Mouse (Mus musculus) limb, embryonic 11.5 days (tissue): ENCODE results near the gene Fam129a. TPM values are rescaled to one million over a fixed set of nuclear protein-coding genes. Genes with fewer than 3 reads are reported as not detected.

Experiments used
- ATAC-seq: fragments of 200-750 bp; cut with Nextera tagmentation; 2 replicates; pipeline ENCODE4 v1.8.0; 2017; ENCODE audit warnings: low read depth; ENCODE audit not compliant: insufficient number of reproducible peaks, low FRiP score, low TSS enrichment
- DNase-seq: peaks from one replicate; pipeline ENCODE4 v3.0.0-alpha.2; 2015; ENCODE audit warnings: low spot score
- H3K27ac ChIP-seq: fragments of 300-500 bp; sonication (generic); replicated peaks from 2 replicates; pipeline ENCODE4 v1.5.1; 2014; ENCODE audit warnings: low read depth, mild to moderate bottlenecking, low read length
- H3K27me3 ChIP-seq: fragments of 300-500 bp; sonication (generic); 2 replicates; pipeline ENCODE4 v1.6.1; 2014; ENCODE audit warnings: mild to moderate bottlenecking, low read length, mixed read lengths; ENCODE audit not compliant: control insufficient read depth, insufficient read depth
- H3K36me3 ChIP-seq: fragments of 300-500 bp; sonication (generic); 2 replicates; pipeline ENCODE4 v1.6.1; 2014; ENCODE audit warnings: mild to moderate bottlenecking, low read length, moderate library complexity, mixed read lengths; ENCODE audit not compliant: control insufficient read depth, insufficient read depth
- H3K4me1 ChIP-seq: fragments of 300-500 bp; sonication (generic); 2 replicates; pipeline ENCODE4 v1.6.1; 2014; ENCODE audit warnings: low read length, mixed read lengths; ENCODE audit not compliant: control insufficient read depth, insufficient read depth
- H3K4me2 ChIP-seq: fragments of 300-500 bp; sonication (generic); 2 replicates; pipeline ENCODE4 v1.6.1; 2014; ENCODE audit warnings: low read depth, mild to moderate bottlenecking, moderate library complexity; ENCODE audit not compliant: severe bottlenecking
- H3K4me3 ChIP-seq: fragments of 300-500 bp; sonication (generic); 2 replicates; pipeline ENCODE4 v1.5.1; 2014; ENCODE audit warnings: low read depth, low read length
- H3K9ac ChIP-seq: fragments of 300-500 bp; sonication (generic); 2 replicates; pipeline ENCODE4 v1.6.1; 2014; ENCODE audit warnings: mild to moderate bottlenecking, low read length
- H3K9me3 ChIP-seq: fragments of 300-500 bp; sonication (generic); 2 replicates; pipeline ENCODE4 v1.6.1; 2016; ENCODE audit warnings: low read length; ENCODE audit not compliant: control insufficient read depth
- WGBS: fragments of 180-500 bp; shearing (Covaris S2); extraction: QIAGEN DNeasy Blood & Tissue Kit; methylation state at CpG from one replicate; pipeline ENCODE4 v1.1.7; 2014; 5-methylcytosine and 5-hydroxymethylcytosine counted together
- polyA plus RNA-seq: library from polyadenylated mRNA; unstranded; fragments of >200 nt; fragmentation: Nextera tagmentation; extraction: Ambion mirVana; gene quantifications from 2 replicates; pipeline ENCODE4 v1.2.1, GENCODE M21; 2014

Gene Fam129a
- polyA plus RNA-seq, 1 experiment from 2014 or later: 0.89 TPM

DNA sequence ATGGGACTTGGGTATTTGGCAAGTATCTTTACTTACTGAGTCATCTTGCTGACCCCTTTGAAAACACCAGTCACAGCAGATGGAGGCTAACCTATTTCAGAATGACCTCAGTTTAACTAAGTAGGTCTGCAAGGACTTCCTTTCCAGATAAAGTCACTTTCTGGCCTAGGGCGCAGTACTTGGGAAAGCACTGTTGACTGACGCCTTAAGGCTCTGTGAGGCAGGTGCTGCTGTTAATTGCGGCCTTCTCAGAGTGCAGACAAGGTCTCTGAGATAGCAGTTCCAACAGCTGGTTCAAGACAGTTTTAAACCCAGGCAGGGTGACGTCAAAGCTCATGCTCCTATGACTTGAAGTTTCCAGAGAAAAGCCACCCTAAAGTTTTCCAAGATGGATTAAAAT, 89.3 kb downstream of the Fam129a start:
- 70% methylated on average over 4 of the region's 4 CpGs for WGBS
- DNase-seq (no peak), ATAC-seq (no peak)
- H3K9me3 ChIP-seq: no peaks in the 10 kb centered on the region
- no peaks in the 10 kb centered on the region for H3K4me1 ChIP-seq
- H3K4me3 ChIP-seq: no peak overlapping the region
- H3K4me2 ChIP-seq: no peak overlapping the region
- H3K36me3 ChIP-seq: no peaks in the 10 kb centered on the region
- H3K9ac ChIP-seq: no peak overlapping the region
- H3K27ac ChIP-seq: no peak overlapping the region
- H3K27me3 ChIP-seq: no peaks in the 10 kb centered on the region

GRCm38 (mm10) chr1:151660883-151661282, 89.9 kb downstream of the Fam129a start:
- DNase-seq (no peak), ATAC-seq (no peak)
- Histone ChIP-seq H3K36me3 (no peaks in the 10 kb centered on the region), H3K4me1 (no peaks in the 10 kb centered on the region), H3K27ac (no peak overlapping the region), H3K9me3 (no peaks in the 10 kb centered on the region), H3K4me2 (no peak overlapping the region), H3K9ac (no peak overlapping the region), H3K27me3 (no peaks in the 10 kb centered on the region), H3K4me3 (no peak overlapping the region)
- WGBS: 89% methylated on average over 6 of the region's 6 CpGs

GRCm38 (mm10) chr1:151661684-151662439, 90.9 kb downstream of the Fam129a start:
- Histone ChIP-seq H3K27ac (no peak overlapping the region), H3K27me3 (no peaks in the 10 kb centered on the region), H3K4me1 (no peaks in the 10 kb centered on the region), H3K36me3 (no peaks in the 10 kb centered on the region), H3K9me3 (no peaks in the 10 kb centered on the region), H3K9ac (no peak overlapping the region), H3K4me3 (no peak overlapping the region), H3K4me2 (no peak overlapping the region)
- ATAC-seq (no peak), DNase-seq (no peak)
- 82% methylated on average over 7 of the region's 7 CpGs for WGBS

DNA sequence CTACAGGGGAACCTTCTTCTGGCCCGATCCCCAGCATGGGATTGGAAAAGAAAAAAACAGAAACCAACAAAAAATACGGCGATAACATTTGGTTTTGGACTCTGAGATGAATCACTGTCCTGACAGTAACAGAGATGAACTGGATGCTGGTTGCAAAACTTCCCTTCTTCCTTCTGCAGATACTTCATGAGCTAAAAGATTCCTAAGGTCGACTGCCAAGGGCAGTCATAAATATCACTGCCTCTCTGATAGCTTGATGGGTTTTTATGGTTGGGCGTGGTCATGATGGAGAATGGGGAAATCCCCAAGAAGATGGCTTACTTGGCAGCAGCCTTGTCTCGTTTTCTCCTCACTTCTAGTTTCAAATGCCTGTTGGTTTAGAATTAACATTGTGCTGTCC, 92.0 kb downstream of the Fam129a start:
- WGBS: 69% methylated on average over 6 of the region's 6 CpGs
- Histone ChIP-seq H3K9ac (no peak overlapping the region), H3K4me2 (no peak overlapping the region), H3K27ac (no peak overlapping the region), H3K27me3 (no peaks in the 10 kb centered on the region), H3K4me1 (no peaks in the 10 kb centered on the region), H3K4me3 (no peak overlapping the region), H3K9me3 (no peaks in the 10 kb centered on the region), H3K36me3 (no peaks in the 10 kb centered on the region)
- DNase-seq (no peak), ATAC-seq (no peak)

- 87% methylated on average over 10 of the region's 10 CpGs for WGBS
- no peaks in the 10 kb centered on the region for H3K27me3 ChIP-seq
- no peak overlapping the region for H3K4me2 ChIP-seq
- H3K4me1 ChIP-seq: no peaks in the 10 kb centered on the region
- H3K4me3 ChIP-seq: no peak overlapping the region
- no peak for DNase-seq
- H3K9ac ChIP-seq: no peak overlapping the region
- no peaks in the 10 kb centered on the region for H3K9me3 ChIP-seq
- ATAC-seq: no peak
- no peak overlapping the region for H3K27ac ChIP-seq
- no peaks in the 10 kb centered on the region for H3K36me3 ChIP-seq
These were observed 93.4 kb downstream of the Fam129a start for GRCm38 (mm10) chr1:151664384-151664783.

DNA sequence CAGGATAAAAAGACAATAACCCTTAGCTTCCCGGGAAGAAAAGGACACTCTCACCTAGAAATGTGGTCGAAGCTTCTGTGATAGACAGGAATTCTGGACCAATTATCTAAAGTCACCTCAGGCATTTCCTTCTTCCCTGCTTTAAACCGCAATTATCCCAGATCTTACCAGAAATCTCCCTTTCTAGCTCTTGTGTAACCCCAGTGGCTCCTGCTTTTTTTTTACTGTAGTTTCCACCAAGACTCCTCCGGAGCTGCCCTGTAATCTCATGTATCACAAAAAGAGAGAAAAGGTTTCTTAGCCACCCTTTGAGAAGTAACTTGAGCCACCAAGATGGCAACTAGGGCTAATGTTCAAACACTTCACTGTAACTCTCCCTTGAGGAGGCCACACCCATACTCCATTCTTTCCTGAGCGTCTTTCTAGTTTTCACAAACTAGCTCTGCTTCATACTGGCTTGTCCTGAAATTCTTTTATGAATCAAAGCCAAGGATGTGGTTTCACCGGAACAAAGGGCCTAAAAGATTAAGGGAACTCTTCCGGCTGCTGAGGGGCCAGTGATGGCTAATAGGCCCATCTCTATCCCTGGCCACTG, 93.9 kb downstream of the Fam129a start:
- Histone ChIP-seq H3K9me3 (no peaks in the 10 kb centered on the region), H3K4me1 (no peaks in the 10 kb centered on the region), H3K27me3 (no peaks in the 10 kb centered on the region), H3K4me2 (no peak overlapping the region), H3K9ac (no peak overlapping the region), H3K36me3 (no peaks in the 10 kb centered on the region), H3K4me3 (no peak overlapping the region), H3K27ac (no peak overlapping the region)
- DNase-seq (no peak), ATAC-seq (no peak)
- WGBS: 81% methylated on average over 7 of the region's 7 CpGs

GRCm38 (mm10) chr1:151667351-151668074, 96.5 kb downstream of the Fam129a start:
- 85% methylated on average over 10 of the region's 10 CpGs for WGBS
- Histone ChIP-seq H3K36me3 (no peaks in the 10 kb centered on the region), H3K4me1 (no peaks in the 10 kb centered on the region), H3K4me2 (no peak overlapping the region), H3K27ac (no peak overlapping the region), H3K4me3 (no peak overlapping the region), H3K9me3 (no peaks in the 10 kb centered on the region), H3K9ac (no peak overlapping the region), H3K27me3 (no peaks in the 10 kb centered on the region)
- no peak for DNase-seq
- ATAC-seq: no peak

GRCm38 (mm10) chr1:151670006-151670591, 99.1 kb downstream of the Fam129a start:
- Histone ChIP-seq H3K36me3 (no peaks in the 10 kb centered on the region), H3K4me1 (no peaks in the 10 kb centered on the region), H3K9me3 (no peaks in the 10 kb centered on the region), H3K9ac (no peak overlapping the region), H3K4me3 (no peak overlapping the region), H3K27me3 (no peaks in the 10 kb centered on the region), H3K4me2 (no peak overlapping the region), H3K27ac (no peak overlapping the region)
- 90% methylated on average over 9 of the region's 9 CpGs for WGBS
- ATAC-seq: no peak
- DNase-seq: no peak
